Mouse (Mus musculus) limb, embryonic 13.5 days (tissue): ENCODE measurements around the gene 4931417E11Rik. TPM values are rescaled to one million over a fixed set of nuclear protein-coding genes. Genes with fewer than 3 reads are reported as not detected.
A peak's percentile ranks its signal among the peaks of the same experiment; 100 is the strongest.

Source experiments
- ATAC-seq: fragments of 200-750 bp; cut with Nextera tagmentation; 2 replicates; pipeline ENCODE4 v1.8.0; 2017; ENCODE audit warnings: low read depth, moderate number of reproducible peaks, moderate TSS enrichment; ENCODE audit not compliant: low FRiP score
- H3K27ac ChIP-seq: fragments of 300-500 bp; sonication (generic); 2 replicates; pipeline ENCODE4 v1.5.1; 2015; ENCODE audit warnings: inconsistent platforms, mild to moderate bottlenecking, moderate library complexity
- H3K27me3 ChIP-seq: fragments of 300-500 bp; sonication (generic); 2 replicates; pipeline ENCODE4 v1.6.1; 2015; ENCODE audit warnings: mild to moderate bottlenecking, inconsistent platforms
- H3K36me3 ChIP-seq: fragments of 300-500 bp; sonication (generic); 2 replicates; pipeline ENCODE4 v1.6.1; 2015; ENCODE audit warnings: inconsistent platforms, mild to moderate bottlenecking, moderate library complexity
- H3K4me1 ChIP-seq: fragments of 300-500 bp; sonication (generic); 2 replicates; pipeline ENCODE4 v1.6.1; 2015; ENCODE audit warnings: inconsistent platforms
- H3K4me2 ChIP-seq: fragments of 300-500 bp; sonication (generic); replicated peaks from 2 replicates; pipeline ENCODE4 v1.6.1; 2015; ENCODE audit warnings: inconsistent platforms, mild to moderate bottlenecking, moderate library complexity
- H3K4me3 ChIP-seq: fragments of 300-500 bp; sonication (generic); 2 replicates; pipeline ENCODE4 v1.5.1; 2015; ENCODE audit warnings: moderate library complexity, mild to moderate bottlenecking, inconsistent platforms
- H3K9ac ChIP-seq: fragments of 300-500 bp; sonication (generic); 2 replicates; pipeline ENCODE4 v1.6.1; 2015; ENCODE audit warnings: mild to moderate bottlenecking, inconsistent platforms
- H3K9me3 ChIP-seq: fragments of 300-500 bp; sonication (generic); 2 replicates; pipeline ENCODE4 v1.6.1; 2016; ENCODE audit warnings: inconsistent platforms
- WGBS: fragments of 180-500 bp; shearing (Covaris S2); methylation state at CpG from one replicate; pipeline ENCODE4 v1.1.7; 2015; 5-methylcytosine and 5-hydroxymethylcytosine counted together
- polyA plus RNA-seq: library from polyadenylated mRNA; unstranded; fragments of >200 nt; fragmentation: Nextera tagmentation; extraction: Ambion mirVana; gene quantifications from 2 replicates; pipeline ENCODE4 v1.2.1, GENCODE M21; 2015

The 4931417E11Rik gene
- polyA plus RNA-seq = not detected in 2 replicates

DNA sequence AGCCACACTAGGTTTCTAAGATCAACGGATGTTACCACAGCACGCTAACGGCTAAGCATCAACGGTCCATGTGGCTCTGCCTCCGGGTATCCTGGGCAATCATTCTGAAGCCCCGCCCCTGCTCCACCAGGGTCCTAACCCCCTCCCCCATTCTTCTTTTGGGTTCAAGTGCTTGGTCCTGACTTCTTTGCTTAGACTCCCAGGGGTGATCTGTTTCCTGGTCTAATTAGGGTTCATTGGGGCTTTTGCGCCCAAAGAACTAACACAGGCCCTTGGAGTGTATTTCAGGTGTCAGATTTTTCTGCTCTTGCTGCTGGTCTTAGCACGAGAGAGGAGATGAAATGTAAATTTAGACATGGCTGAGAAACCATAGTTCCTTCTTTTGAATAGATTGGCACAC, at the start of gene 4931417E11Rik:
Gene 4931417E11Rik (minus strand): TSS at position 101 of the 400 bp plus-strand sequence.
- H3K27me3 ChIP-seq = no peaks in the 10 kb centered on the region; the same call in 1 of the 2 replicates
- no peaks in the 10 kb centered on the region for H3K9me3 ChIP-seq
- no peak within 1 kb of the TSS for H3K9ac ChIP-seq
- no peak within 1 kb of the TSS for H3K4me3 ChIP-seq
- WGBS = 87% methylated on average over 8 of the region's 8 CpGs
- no peak within 1 kb of the TSS for H3K27ac ChIP-seq
- H3K4me2 ChIP-seq = no peak within 1 kb of the TSS
- H3K4me1 ChIP-seq = peaks cover 5% of the 10 kb centered on the region; the same call in 1 of the 2 replicates
- no peak for ATAC-seq
- H3K36me3 ChIP-seq = no peaks in the 10 kb centered on the region

DNA sequence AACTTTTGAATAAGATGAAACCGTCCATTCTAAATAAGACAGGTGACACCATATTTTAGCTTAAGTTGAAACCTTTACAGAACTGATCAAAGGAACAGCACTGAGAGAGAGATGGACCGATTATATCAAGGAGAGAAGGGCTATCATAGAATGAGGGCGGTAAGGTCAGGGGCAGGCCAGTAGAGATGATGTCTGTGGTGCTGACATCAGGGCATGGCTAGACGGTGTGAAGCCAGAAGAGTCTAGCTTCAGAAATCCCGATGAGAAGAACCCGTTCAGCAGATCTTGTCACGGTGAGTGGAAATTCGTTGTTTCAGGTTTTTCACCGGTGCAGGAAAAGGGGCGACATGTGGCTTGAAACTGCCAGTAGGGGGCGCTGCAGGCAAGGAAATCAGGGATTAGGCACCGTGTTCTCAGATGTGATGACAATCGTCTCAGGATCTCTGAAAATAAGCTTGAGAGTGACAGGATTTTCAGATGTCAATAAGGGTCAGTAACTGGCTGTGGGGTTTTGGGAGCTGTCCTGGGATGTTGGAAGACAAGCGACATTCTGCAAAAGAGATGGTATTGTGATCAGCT, 48.4 kb upstream of the 4931417E11Rik start:
- H3K4me1 ChIP-seq = no peaks in the 10 kb centered on the region
- H3K9me3 ChIP-seq = no peaks in the 10 kb centered on the region
- no peak overlapping the region for H3K9ac ChIP-seq
- H3K27me3 ChIP-seq = no peaks in the 10 kb centered on the region
- H3K36me3 ChIP-seq = no peaks in the 10 kb centered on the region
- WGBS = 26% methylated on average over 14 of the region's 14 CpGs
- H3K27ac ChIP-seq = no peak overlapping the region
- no peak overlapping the region for H3K4me2 ChIP-seq
- H3K4me3 ChIP-seq = no peak overlapping the region
- ATAC-seq = peak; percentile 36; the same call in 1 of the 2 replicates

DNA sequence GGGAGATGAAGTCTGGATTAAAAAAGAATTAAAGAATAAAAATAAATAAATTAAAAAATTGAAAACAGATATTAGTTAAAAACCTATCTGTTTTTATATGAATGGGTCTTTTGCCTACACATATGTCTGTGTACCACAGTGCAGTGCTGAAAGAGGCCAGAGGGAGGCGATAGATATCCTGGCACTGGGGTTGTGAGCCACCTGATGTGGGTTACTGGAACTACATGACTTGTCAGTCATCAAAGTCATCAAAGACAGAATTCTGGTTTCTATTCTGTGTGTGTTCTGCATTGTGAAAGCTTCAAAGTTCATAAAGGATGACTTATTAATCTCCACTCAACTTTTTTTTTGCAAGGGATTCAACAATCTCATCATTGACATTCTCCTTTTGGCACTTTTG, 43.4 kb upstream of the 4931417E11Rik start:
- Histone ChIP-seq H3K36me3 (no peaks in the 10 kb centered on the region), H3K27ac (no peak overlapping the region), H3K4me3 (no peak overlapping the region), H3K27me3 (no peaks in the 10 kb centered on the region), H3K9me3 (no peaks in the 10 kb centered on the region), H3K4me1 (no peaks in the 10 kb centered on the region), H3K9ac (no peak overlapping the region), H3K4me2 (no peak overlapping the region)
- ATAC-seq = no peak
- WGBS = 32% methylated on average over 1 of the region's 1 CpGs

- no peaks in the 10 kb centered on the region for H3K4me1 ChIP-seq
- no peak overlapping the region for H3K27ac ChIP-seq
- 85% methylated on average over 7 of the region's 7 CpGs for WGBS
- no peaks in the 10 kb centered on the region for H3K27me3 ChIP-seq
- no peaks in the 10 kb centered on the region for H3K9me3 ChIP-seq
- no peak for ATAC-seq
- H3K36me3 ChIP-seq = no peaks in the 10 kb centered on the region
- H3K4me3 ChIP-seq = no peak overlapping the region
- H3K9ac ChIP-seq = no peak overlapping the region
- no peak overlapping the region for H3K4me2 ChIP-seq
These were observed 30.2 kb upstream of the 4931417E11Rik start for GRCm38 (mm10) chr6:73499631-73500030.

- Histone ChIP-seq H3K4me1 (no peaks in the 10 kb centered on the region), H3K9ac (no peak overlapping the region), H3K27ac (no peak overlapping the region), H3K36me3 (no peaks in the 10 kb centered on the region), H3K4me2 (no peak overlapping the region), H3K9me3 (no peaks in the 10 kb centered on the region), H3K4me3 (no peak overlapping the region), H3K27me3 (no peaks in the 10 kb centered on the region)
- no peak for ATAC-seq
- WGBS = 53% methylated on average over 2 of the region's 2 CpGs
These were observed 27.9 kb upstream of the 4931417E11Rik start for GRCm38 (mm10) chr6:73497321-73497720.

DNA sequence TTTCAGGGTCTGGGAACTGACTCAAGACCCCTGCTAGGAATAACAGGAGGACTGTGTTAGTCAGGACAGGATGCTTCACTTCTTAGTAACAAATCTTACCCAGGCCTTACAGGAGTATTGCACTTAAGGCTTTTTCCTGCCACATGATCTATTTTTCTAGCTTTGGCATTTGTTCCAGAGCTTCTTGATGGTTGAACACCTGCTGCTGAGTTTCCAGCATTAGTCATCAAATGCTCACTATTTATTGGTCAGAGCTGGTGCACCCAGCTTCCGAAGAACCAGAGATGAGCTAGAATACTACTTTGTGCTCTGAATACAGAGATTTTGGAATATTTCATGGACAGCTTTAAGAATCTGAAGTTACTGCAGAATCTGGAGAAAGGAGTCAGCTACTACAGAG, 21.1 kb upstream of the 4931417E11Rik start:
- Histone ChIP-seq H3K36me3 (no peaks in the 10 kb centered on the region), H3K9me3 (0 out of 2 replicates have a peak, but pooled peaks cover 4% of the 10 kb centered on the region), H3K27me3 (no peaks in the 10 kb centered on the region), H3K27ac (no peak overlapping the region), H3K4me2 (no peak overlapping the region), H3K4me3 (no peak overlapping the region), H3K4me1 (no peaks in the 10 kb centered on the region), H3K9ac (no peak overlapping the region)
- WGBS = 96% methylated on average over 1 of the region's 1 CpGs
- ATAC-seq = no peak

GRCm38 (mm10) chr6:73485616-73486015, 16.1 kb upstream of the 4931417E11Rik start:
- Histone ChIP-seq H3K27ac (no peak overlapping the region), H3K9ac (no peak overlapping the region), H3K4me1 (no peaks in the 10 kb centered on the region), H3K9me3 (no peaks in the 10 kb centered on the region), H3K36me3 (no peaks in the 10 kb centered on the region), H3K4me2 (no peak overlapping the region), H3K4me3 (no peak overlapping the region), H3K27me3 (no peaks in the 10 kb centered on the region)
- ATAC-seq = no peak
- 88% methylated on average over 3 of the region's 3 CpGs for WGBS

- 69% methylated on average over 3 of the region's 3 CpGs for WGBS
- ATAC-seq = no peak
These were observed 3.4 kb downstream of the 4931417E11Rik start for GRCm38 (mm10) chr6:73466084-73466483.

GRCm38 (mm10) chr6:73462543-73462942, 6.9 kb downstream of the 4931417E11Rik start:
- H3K9me3 ChIP-seq = no peaks in the 10 kb centered on the region
- no peaks in the 10 kb centered on the region; the same call in 1 of the 2 replicates for H3K27me3 ChIP-seq
- no peak for ATAC-seq
- no peak overlapping the region for H3K27ac ChIP-seq
- peaks cover 10% of the 10 kb centered on the region for H3K4me1 ChIP-seq
- 75% methylated on average over 5 of the region's 5 CpGs for WGBS
- no peak overlapping the region for H3K4me3 ChIP-seq
- no peak overlapping the region for H3K9ac ChIP-seq
- no peaks in the 10 kb centered on the region for H3K36me3 ChIP-seq
- H3K4me2 ChIP-seq = no peak overlapping the region

More at GRCm38 (mm10) chr6:73466084-73466483, 3.4 kb downstream of the 4931417E11Rik start:
- Histone ChIP-seq H3K4me3 (no peak overlapping the region), H3K4me2 (no peak overlapping the region), H3K27ac (no peak overlapping the region), H3K9me3 (no peaks in the 10 kb centered on the region), H3K9ac (no peak overlapping the region), H3K4me1 (peaks cover 6% of the 10 kb centered on the region), H3K27me3 (no peaks in the 10 kb centered on the region; the same call in 1 of the 2 replicates), H3K36me3 (no peaks in the 10 kb centered on the region)

DNA sequence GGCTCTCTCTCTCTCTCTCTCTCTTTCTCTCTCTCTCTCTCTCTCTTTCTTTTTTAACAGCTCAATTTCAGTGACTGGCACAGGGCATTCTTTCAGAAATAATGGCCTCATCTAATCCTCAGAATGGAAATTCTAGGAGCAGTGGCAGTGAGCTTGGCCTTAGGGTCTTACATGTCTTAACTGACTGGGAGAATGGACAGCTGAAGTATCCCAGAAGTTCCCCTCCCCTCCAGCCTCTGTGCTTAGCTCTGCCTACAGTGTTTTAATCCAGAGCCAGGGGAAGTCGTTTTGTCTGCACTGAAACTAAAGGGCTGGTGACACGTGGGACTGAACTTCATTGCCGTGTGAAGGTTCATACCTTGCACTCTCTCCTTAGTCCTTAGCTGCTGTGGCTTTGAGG, 35.6 kb downstream of the 4931417E11Rik start:
- Histone ChIP-seq H3K27me3 (no peaks in the 10 kb centered on the region), H3K4me3 (no peak overlapping the region), H3K36me3 (no peaks in the 10 kb centered on the region), H3K9me3 (no peaks in the 10 kb centered on the region), H3K27ac (no peak overlapping the region), H3K9ac (no peak overlapping the region), H3K4me2 (no peak overlapping the region), H3K4me1 (peaks cover 18% of the 10 kb centered on the region)
- WGBS = 25% methylated on average over 3 of the region's 3 CpGs
- no peak for ATAC-seq

GRCm38 (mm10) chr6:73428618-73429336, 40.7 kb downstream of the 4931417E11Rik start:
- Histone ChIP-seq H3K9me3 (no peaks in the 10 kb centered on the region), H3K36me3 (no peaks in the 10 kb centered on the region), H3K4me1 (peaks cover 34% of the 10 kb centered on the region), H3K4me3 (peak overlapping the region; percentile 7; the same call in 1 of the 2 replicates), H3K4me2 (peak overlapping the region; percentile 53), H3K27me3 (no peaks in the 10 kb centered on the region), H3K9ac (no peak overlapping the region), H3K27ac (0 out of 2 replicates have a peak overlapping the region, but pooled peaks have one; percentile 44)
- 14% methylated on average over 14 of the region's 14 CpGs for WGBS
- ATAC-seq = peak; percentile 75

- Histone ChIP-seq H3K27ac (no peak overlapping the region), H3K27me3 (no peaks in the 10 kb centered on the region), H3K9ac (no peak overlapping the region), H3K4me3 (no peak overlapping the region), H3K4me1 (peaks cover 34% of the 10 kb centered on the region), H3K9me3 (no peaks in the 10 kb centered on the region), H3K36me3 (no peaks in the 10 kb centered on the region), H3K4me2 (no peak overlapping the region)
- ATAC-seq = no peak
- WGBS = 31% methylated on average over 1 of the region's 1 CpGs
These were observed 42.1 kb downstream of the 4931417E11Rik start for GRCm38 (mm10) chr6:73427273-73427812.
